Mouse (Mus musculus): Measurements from ENCODE around the gene Btbd6.

Gene Btbd6

DNA sequence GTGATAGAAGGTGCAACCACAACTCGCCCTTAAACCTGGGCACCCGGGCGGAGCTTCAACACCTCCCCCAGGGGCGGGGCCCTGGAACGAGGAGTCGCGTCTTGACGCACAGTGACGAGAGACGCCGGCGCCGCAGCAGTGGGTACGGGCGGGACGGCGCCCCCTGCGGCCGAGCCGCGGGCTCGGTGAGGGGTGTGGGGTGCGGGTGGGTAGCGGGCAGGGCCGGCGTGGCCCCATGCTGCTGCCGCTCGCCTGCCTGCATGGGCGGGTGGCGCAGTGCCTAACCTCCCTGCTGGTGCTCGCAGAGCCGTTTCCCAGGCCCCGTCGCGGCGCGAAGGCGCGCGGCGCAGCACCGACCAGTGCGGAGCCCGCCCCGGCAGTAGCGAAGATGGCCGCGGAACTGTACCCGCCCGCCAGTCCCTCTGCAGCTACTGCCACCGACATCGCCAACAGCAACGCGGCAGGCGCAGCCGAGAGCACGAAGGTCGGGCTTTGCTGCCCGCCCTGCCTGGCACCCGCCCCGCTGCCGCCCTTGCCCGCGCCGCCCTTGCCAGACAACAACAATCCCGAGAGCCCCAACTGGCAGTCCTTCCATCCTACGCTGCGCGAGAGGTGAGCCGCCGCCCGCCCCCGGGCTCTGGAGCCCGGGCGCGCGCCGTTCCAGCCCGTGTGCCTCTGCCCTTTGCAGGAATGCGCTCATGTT is at the start of gene Btbd6:
TSS of gene Btbd6 (plus strand) at position 112 of the 703 bp plus-strand sequence.
- peak; percentile 53 for DNase-seq (ENCODE audit: low read depth)

DNA sequence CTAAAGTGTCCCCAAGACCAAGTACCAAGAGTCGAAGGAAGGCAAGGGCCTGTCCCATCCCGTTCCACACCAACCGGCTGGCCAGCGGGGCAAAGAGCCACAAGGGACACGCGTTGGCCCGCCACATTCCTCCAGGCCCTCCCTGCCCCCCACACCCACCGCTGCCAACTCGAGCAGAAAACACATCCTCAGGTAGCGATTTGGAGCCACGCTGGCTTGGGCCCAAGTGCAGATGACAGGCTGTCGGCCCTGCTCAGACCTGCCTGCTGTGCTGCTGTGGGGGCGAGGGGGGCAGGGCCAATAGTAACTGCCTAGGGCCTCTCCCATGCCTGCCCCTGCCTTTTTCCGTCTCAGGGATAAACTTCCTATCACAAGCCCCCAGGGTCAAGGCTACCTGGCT is 49.0 kb upstream of the Btbd6 start:
- DNase-seq (ENCODE audit: low read depth), result no peak

DNA sequence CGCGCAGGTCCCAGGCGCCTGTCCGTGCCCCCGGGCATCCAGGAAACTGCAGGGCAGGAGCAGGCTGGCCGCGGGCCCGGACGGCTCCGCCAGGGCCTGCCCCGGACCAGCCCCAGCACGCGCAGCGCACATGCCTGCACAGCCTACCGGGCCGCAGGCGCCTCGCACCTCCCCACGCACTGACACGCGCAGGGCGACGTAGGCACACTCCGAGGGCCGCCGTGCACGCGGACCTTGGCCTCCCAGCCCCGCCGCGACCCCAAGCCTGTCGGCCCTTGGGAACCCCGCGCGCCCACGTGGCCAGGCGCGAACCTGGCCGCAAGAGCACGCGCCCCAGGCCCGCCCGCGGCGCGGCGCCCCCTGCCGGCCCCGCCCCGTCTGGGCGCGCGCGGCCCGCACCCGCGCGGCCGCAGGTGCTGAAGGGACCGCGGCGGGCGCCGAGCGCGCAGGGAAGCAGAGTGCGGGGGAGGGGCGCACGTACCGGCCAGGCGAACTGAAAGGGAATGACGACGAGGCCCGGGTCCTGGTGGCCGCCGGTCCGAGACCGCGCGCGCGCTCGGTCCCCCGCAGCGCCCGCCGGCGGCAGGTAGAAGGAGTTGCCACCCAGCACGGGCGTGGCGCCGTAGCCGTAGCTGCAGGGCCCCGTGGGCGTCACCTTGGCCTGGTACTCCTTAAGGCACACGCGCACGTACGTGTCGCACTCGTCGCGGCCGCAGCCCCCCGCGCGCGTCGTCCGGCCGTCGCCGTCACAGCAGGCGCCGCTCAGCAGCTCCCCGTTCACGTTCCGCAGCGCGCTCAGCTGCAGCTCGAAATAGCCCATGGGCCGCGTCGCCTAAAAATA is 47.7 kb upstream of the Btbd6 start:
- DNase-seq (ENCODE audit: low read depth), result no peak

DNA sequence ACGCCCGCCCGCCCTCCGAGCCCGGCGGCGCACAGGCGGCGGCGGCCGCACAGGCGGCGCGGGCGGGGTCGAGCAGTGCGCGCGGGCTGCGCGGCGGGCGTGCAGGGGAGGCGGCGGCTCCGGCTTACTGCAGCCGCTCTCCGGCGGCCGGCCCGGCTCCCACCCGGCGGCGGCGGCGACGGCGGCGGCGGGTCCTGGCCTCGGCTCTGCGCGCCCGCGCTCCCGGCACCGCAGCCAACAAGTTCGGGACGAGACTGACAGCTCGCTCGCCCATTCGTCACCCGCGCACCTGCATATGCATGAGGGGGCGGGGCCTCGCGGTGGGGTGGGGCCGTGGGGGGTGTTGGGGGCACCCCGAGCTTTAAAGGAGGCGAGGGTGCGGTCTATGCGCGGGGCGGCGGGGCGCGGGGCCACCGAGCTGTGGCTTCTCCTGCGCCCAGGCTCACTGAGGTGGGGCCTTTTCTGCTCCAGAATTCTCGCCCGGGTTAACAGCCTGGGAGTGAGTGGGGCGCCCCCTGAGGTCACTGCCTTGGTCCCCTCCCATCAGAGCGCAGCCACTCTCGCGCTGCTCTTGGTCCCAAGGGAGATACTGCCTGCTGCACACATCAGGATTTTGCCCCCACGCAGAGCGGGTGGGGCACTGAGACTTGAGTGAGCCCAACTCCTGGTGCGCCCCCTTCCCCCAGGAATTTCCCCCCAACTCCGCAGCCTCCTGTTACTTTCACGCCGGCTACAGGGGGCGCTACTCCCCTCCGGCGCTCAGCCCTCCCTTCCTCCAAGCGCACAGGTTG is 46.5 kb upstream of the Btbd6 start, which contains the start of gene Jag2:
TSS of gene Jag2 (minus strand) at position 215 of the 791 bp plus-strand sequence.
- DNase-seq (ENCODE audit: low read depth), result no peak

DNA sequence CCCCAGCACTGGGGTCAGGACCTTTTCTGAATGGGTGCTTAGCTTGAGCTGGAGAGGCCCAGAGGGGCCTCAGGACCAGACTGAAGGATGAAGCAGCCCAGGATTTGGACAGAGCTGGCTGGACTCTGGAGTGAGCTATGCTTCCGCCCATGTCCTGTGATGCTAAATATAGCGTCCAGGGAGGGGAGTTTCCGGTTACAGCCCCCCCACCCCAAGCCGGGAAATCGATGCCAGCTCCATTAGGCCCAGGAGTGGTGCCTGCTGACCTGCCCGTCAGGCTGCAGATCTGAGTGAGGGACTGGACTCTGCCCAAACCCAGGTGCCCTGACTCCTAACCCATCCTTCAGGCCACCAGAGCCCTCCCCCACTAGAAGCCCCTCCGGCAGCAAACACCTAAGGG is 43.6 kb upstream of the Btbd6 start:
- DNase-seq (ENCODE audit: low read depth), result no peak

DNA sequence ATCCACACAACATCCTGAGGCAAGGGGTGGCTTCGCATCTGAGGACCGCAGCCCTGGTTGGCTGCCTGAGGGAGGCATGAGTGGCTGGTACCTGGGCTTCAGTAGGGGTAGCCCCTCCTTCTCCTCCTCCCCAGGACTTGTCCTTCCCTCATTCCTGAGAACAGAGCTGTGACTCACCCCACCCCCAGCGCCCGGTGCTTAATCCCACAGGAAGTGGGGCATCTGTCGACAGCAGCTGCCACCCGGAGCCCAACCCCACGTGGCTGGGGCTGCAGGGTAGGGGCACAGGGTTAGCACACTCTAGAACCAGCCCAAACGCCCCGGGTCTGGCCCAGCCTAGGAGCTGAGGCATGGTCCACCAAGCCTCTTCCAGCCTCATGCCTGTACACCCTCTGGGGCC is 38.4 kb upstream of the Btbd6 start:
- DNase-seq (ENCODE audit: low read depth), result no peak

DNA sequence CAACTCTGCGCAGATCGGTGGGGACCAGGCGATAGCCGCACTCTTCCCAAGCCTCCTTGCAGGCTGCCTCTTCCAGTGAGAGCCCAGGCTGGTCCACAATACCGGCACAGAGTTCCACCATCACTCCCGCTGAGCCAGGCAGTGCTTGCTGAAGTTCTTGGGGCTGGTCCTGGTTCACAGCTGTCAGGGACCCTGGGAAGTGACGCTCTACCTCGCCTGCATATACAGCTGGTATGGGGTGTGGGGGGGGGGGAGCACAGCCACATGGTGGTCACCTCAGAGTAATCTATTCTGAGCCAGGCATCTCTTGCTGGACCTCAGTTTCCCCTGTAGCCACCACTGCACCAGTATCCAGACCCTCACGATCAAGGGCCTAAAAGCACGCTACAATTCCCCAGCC is 37.9 kb upstream of the Btbd6 start:
- DNase-seq (ENCODE audit: low read depth), result no peak

DNA sequence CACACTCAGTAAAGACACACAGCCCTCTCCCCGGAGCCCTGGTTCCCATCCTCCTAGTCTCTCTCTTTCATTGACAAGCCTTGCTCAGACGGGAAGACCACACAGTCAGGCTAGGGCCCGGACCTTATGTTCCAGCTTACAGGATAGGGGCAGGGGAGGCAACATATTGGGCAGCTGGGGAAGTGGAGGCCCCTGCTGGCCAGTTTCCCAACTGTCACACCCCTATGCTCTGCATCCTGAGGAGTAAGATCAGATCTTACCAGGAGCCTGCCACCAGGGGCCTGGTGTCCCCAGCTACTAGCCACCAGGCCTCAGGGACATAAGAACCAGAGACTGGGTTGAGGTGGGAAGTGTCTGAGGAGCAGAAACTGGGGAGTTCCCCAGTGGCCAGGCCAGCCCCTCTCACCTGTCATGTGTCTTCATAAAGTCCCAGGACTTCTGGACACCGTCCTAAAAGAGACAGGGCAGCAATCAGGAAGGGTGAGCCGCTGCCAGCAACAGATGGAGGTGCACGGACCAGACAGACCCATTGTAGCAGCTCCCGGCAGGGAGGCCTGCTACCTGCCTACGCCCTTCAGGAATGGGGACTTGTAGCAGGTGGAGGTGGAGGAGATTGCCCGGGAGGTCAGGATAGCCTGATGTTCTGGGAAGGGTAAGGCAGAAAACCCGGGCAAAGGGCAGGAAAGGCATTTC is 37.3 kb upstream of the Btbd6 start:
- no peak for DNase-seq (ENCODE audit: low read depth)

DNA sequence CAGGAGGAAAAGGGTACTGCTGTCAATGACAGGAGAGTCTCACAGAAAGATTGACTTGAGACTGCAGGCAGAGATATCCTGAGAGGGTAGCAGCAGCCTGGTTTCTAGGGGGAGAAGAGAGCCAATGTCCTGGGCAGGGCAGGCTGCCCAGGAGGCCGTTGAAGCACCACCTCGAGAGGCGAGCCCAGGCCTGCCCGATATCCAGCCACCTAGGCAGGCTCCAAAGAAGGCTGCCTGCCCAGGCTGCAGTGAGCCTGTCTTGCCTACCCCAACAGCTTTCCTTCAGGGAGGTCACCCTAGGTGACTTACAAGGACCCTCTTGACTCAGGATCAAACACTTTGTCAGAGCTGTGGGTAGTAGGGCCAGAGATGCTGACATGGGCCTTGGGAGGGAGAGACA is 36.0 kb upstream of the Btbd6 start:
- DNase-seq (ENCODE audit: low read depth), result no peak

DNA sequence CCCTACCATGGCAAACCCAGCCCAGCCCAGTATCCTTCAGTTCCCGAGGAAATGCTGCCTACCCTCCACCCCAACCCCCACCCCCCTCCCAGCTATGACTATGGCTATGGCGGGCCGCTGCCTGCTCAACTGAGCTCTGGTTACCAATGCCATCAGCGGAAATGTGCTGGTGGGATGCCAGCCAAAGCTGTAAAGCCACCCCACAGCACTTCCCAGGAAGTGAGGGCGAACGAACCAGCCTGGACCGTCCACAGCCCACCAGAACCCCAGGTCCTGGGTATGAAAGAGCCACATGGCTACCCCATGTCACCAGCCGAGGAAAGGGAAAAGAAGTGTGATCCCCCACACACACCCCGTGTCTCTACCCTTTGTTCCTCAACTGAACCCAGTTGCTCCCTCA is 35.6 kb upstream of the Btbd6 start:
- DNase-seq (ENCODE audit: low read depth), result no peak

DNA sequence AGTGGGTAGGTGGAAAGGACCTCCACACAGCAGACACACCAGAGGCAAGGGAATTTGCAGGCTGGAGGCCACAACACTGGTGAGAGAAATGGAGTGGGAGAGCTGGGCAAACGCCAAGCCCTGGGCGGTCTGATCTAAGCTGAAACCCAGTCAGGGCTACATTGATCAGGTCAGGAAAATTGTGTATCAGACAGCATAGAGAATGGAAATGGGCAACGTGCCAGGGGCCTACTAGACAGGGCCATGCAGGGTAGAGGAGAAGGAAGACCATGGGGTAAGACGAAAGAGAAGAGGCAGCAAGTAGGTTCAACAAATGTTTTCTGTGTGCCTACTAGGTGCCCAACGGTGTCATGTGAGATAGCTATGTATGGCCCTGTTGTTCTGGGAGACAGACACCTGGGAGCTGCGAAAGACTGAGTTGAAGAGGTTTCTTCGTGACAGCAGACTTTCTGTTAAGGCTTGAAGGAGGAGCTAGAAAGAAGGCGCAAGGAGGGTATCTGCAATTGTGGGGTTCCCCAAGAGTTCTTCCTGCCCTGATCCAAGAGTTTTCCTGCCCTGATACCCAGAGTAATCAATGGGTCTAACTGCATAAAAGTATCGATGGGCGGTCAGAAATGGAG is 35.0 kb upstream of the Btbd6 start:
- no peak for DNase-seq (ENCODE audit: low read depth)

DNA sequence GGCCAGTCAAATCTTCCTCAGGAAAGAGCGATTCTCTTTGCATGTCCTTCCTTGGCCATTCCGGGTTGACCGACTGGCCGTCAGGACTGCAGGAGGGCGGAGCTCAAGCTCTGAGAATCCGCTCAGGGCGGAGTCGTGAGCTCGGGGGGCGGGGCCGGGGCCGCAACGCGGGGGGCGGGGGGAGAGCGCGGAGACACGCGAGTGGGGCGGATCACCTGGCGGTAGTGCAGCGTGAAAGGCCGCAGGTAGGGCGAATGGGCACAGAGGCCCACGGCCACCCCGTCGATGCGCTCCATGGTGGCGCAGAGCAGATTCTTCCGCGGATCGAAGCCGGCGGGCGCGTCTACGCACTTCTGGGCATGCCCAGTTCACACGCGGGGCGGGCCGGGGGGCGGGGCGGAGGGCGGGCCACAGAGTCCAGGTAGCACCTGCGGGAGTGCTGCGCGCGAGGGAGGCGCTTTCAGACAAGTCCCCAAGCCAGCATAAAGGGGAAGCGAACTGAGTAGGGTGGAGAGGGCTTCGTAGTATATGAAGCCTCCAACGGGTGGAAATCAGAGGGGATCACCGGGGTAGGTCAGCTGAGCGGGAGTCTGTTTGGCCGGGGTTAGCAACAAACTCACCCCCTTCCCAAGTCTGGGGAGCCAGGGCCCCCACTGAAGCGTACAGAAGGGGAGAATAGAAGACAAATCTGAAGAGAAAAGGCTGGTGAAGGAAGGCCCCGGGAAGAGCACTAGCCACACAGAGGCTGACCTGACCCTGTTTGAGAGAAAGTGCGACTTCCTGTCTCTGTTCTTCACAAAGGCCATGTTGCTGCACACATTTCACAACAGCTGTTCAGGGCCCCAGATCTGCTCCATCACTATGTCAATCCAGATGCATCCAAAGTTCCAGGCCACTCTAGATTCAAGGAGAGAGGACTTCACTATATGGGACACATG is 34.2 kb upstream of the Btbd6 start, which contains the start of gene Nudt14:
TSS of gene Nudt14 (minus strand) at position 349 of the 938 bp plus-strand sequence.
- DNase-seq (ENCODE audit: low read depth), result no peak

DNA sequence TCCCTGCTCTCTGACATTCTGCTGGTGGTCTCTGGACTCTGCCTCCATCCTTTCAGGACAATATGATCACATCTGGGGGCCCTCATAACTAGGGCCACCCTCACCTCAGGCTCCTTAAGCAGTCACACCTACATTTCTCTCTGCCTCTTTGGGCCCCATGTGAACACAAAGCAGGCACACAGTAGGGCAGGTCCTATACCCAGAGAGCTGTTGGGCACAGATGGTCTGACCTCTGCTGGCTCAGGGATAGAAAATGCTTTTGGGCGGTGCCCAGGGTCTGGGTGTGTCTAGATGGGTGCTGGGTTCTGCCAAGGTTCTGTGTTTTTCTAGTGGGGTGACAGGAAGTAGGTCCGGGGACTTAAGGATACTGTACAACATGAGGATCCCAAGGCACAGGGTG is 32.6 kb upstream of the Btbd6 start:
- DNase-seq (ENCODE audit: low read depth), result no peak

DNA sequence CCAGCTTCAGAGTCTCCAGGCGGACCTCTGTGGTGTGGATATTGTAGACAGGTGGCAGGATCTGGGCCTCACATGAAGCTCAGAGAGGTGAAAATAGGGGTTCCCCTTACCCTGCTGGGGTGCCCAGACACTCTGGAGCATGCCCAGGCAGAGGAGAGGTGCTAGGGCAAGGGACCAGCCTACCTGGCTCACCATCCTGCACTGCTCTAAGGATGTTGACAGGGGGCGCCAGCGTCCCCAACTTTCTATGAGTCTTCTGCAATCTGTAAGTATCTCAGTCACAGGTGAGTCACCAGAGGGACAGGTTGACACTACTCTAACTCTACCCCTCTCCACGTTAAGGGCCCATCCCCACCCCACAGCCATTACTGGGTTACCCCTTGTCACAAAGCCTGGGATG is 29.0 kb upstream of the Btbd6 start:
- DNase-seq (ENCODE audit: low read depth), result no peak

DNA sequence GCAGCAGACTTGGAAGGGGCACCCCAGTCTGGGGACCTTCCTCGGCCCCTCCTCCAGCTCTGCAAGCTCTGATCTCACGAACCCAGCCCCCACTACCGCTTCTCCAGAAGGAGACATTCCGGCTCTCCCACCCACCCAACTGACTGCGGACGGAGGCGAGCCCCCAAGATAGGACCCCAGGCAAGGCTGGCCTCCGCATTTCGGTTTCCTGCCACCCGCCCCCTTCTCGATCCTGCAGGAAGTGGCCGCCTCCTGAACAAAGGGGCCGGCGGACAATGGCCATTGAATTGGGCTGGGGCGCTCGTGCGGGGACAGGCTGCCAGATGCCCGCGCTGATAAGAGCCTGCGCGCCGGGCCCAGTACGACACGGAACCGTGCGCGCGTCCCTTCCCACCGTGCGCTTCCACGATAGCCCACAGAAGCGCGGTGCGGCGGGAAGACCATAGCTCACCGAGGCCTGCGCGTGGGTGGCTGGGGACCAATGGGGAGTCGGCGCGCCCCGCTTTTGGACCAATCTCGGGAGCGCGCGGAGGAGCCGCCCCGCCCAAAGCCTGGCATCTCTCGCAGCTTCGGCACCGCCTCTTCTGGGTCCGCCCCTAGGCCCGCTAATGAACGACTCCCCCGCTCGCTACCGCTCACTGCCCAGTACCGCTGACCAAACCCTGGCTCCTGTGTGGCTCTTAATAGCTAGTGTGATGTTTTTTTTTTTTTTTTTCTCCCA is 26.1 kb upstream of the Btbd6 start:
- peak; percentile 35 for DNase-seq (ENCODE audit: low read depth)

DNA sequence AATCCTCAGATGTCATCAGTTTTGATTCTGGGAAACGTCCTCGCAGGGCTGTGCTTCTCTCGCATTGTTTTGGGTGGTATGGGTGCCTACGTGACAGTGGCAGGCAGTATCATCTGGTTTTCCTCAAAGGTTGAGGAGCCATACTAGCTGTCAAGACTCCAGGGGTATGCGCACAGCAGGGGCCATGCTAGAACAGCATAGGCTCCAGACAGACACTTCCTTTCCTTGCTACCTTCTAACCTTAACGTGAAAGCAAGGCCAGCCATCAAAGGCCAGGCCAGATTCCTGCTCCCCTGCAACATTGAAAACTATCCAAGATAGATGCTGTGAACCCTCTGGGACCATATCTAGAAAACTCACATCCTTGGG is 25.5 kb upstream of the Btbd6 start:
- DNase-seq (ENCODE audit: low read depth), result no peak

DNA sequence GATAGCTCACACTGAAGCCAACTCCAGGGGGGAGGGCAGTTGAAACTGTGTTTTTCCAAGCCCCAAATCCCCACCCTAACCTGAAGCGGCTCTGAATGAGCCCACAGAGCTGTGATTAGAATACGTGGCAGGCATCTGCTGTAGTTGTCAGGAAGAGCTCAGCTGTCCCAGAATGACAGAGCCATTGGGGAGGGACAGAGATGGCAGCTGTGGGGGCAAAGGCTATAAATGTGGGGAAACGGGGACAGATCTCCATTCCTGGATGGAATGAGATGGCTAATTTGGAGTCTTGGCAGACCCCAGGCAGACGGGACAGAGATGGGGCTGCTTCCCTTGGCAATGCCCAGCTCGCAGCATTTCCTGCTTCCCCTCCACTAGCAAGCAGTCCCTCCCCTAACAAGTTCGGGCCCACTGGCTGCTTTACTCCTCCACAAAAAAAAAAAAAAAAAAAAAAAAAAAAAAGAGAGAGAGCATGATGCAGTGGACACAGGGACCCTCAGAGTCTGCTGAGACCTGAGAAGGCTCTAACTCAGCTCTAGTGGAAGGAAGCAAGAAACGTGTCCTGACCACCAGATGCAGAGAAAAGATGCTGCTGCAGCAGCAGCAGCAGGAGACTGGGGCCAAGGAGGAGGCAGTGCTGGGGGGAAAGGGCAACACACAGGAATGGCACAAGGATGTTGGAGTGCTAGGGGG is 25.0 kb upstream of the Btbd6 start:
- no peak for DNase-seq (ENCODE audit: low read depth)

DNA sequence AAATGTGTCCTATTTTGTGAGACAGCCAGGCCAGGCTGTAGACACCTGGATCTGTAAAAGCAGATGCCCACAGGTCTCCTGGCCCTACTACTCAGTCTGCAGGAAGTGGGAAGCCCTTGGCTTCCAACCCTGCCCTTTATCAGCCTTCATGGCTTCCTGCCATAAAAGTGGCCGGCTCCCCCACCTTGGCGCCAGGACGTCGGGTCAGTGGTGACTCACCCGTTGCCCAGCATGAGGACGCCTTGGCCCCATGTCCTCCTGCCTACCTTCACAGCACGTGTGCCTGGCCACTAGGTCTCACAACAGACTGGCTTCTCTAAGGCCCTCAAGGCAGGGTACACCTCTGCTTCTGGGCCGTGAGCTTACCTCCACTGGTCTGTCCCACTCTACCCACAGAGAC is 23.8 kb upstream of the Btbd6 start:
- no peak for DNase-seq (ENCODE audit: low read depth)

DNA sequence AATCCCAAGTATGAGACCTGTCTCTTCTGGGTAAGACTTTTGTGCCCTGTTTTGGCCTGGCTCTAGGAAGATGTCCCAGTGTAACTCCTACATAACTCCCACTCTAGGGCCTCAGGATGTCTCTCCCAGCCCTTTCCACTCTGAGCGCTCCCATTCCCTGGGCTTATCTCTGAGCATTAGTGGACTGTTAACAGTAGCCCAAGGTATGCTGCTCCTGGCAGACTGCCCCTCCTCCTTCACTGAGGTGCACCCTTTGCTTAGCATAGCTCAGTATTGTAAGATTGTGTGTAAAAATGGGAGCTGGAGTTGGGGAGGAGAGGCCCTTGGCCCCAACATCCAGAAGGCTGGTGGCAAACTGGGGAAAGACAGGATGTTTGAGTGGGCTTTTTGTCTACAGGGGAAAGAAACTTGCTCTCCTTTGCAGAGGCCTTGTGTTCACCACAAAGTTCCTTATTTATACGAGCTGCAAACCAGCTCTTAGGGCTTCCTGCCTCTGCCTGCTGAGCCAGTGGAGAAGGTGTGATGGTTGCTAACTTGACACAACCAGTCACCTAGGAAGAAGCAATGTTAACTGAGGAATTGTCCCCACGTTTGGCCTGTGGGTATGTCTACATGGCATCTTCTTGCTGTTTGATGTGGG is 23.2 kb upstream of the Btbd6 start:
- no peak for DNase-seq (ENCODE audit: low read depth)

All from fibroblast of lung, adult 2 months (primary cell).